Mouse (Mus musculus) heart, adult 18-20 months (tissue): Measurements from ENCODE around the gene Hebp2. TPM values are rescaled to one million over a fixed set of nuclear protein-coding genes. Genes with fewer than 3 reads are reported as not detected.

Source experiments
- DNase-seq, 2 experiments: peaks; one replicate each; pipeline ENCODE4 v3.0.0; 2021 to 2022; ENCODE audit warnings: mixed read lengths in 1 of 2
- total RNA-seq, 2 experiments: library from RNA; stranded (reverse); gene quantifications; 2 replicates each; pipeline ENCODE4 v1.2.3; 2021

Gene Hebp2
- total RNA-seq, 2 experiments from 2014 or later: 0.44 to 0.50 TPM

GRCm38 (mm10) chr10:18510663-18511062, 35.2 kb downstream of the Hebp2 start:
- no peak for DNase-seq

- peak; percentile 48 to 76 for DNase-seq
These were observed 37.3 kb downstream of the Hebp2 start for GRCm38 (mm10) chr10:18508586-18508985.

GRCm38 (mm10) chr10:18507869-18508473, 37.9 kb downstream of the Hebp2 start:
- no peak for DNase-seq

DNA sequence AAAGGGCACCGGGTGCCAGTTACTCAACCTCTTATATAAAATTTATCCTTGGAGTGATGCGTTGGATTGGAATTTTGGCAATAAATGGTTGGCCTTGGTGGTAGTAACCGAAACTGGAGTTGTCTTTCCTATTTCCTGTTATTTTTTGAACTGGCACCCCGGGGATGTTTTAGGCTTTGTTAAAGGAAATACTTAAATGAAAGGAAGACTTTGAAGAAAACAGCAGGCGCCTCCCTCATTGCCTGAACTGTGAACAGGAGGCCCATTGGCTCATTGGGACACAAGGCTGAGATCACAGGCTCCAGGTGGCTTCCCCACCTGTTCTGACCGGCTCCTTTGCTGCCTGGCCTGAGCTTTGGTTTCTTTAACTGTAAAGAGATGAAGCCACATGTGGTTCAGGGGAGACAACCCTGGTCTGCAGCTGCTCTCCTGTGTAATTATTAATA, 39.4 kb downstream of the Hebp2 start:
- DNase-seq: no peak

- DNase-seq: no peak
These were observed 40.2 kb downstream of the Hebp2 start for GRCm38 (mm10) chr10:18505690-18506089.

GRCm38 (mm10) chr10:18501997-18502396, 43.9 kb downstream of the Hebp2 start:
- no peak for DNase-seq

DNA sequence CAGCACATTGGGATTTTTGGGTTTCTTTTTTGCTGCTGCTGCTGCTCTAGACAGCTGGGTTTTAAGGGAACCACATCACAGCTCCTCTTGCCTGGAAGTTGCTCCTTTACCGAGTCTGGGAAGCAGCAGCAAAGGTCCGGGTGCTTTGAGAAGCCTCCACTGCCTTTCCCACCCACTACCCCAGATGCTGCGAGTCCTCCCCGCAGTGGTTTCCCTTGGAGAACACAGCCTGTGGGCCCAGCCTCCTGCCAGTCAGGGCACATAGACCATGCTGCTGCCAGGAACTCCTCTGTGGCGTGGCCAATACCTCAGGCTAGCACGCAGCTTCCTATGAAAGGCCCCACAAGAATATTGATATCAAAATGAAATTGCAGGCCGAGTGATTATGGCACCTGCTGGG, 48.8 kb downstream of the Hebp2 start:
- no peak for DNase-seq

GRCm38 (mm10) chr10:18494249-18494648, 51.6 kb downstream of the Hebp2 start:
- no peak for DNase-seq

GRCm38 (mm10) chr10:18493010-18493894, 52.6 kb downstream of the Hebp2 start:
- peak in 1 of 2 experiments; percentile 20 for DNase-seq

DNA sequence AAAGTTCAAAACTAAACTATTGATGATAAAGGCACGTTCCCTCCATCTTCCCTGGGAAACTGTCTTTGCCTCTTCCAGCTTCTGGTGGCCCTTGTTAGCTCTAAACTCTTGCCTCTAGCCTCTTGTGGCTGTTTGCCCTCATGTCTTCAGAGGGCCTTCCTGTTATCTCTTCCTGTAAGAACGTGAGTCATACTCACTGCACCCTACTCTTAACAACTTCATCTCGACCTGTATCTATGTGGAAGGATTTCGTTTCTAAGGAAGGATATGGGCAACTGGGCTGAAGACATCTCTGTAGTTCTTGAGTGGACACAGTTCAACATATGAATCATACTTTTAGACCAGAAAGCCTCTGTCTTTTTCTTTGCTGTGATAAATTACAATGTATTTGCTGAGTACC, 53.9 kb downstream of the Hebp2 start:
- DNase-seq: no peak

- DNase-seq: no peak
These were observed 55.9 kb downstream of the Hebp2 start for GRCm38 (mm10) chr10:18489936-18490335.

Other genes with a start within 250 kb of the Hebp2 start
- gene Nhsl1, start 227.1 kb downstream of the Hebp2 start, total RNA-seq: 10 to 100 TPM; 15.1 to 17.2 TPM
- under 1 TPM; 0.15 to 0.36 TPM for gene Arfgef3, start 197.9 kb upstream of the Hebp2 start, total RNA-seq
- not detected for gene Gm4922, start 240.7 kb upstream of the Hebp2 start, total RNA-seq